Mouse (Mus musculus) heart, postnatal 0 days (tissue): ENCODE data around the gene Cldn1. TPM values are rescaled to one million over a fixed set of nuclear protein-coding genes. Genes with fewer than 3 reads are reported as not detected.

Experiments used
- ATAC-seq: fragments of 200-750 bp; cut with Nextera tagmentation; 2 replicates; pipeline ENCODE4 v1.8.0; 2017; ENCODE audit warnings: low read depth, moderate number of reproducible peaks, moderate library complexity; ENCODE audit not compliant: insufficient read depth
- DNase-seq: peaks from one replicate; pipeline ENCODE4 v3.0.0-alpha.2; 2016; ENCODE audit warnings: low spot score
- H3K27ac ChIP-seq: fragments of 300-500 bp; sonication (generic); 2 replicates; pipeline ENCODE4 v1.5.1; 2014; ENCODE audit warnings: low read depth, mild to moderate bottlenecking
- H3K27me3 ChIP-seq: fragments of 300-500 bp; sonication (generic); 2 replicates; pipeline ENCODE4 v1.6.1; 2014; ENCODE audit warnings: low read length, mixed read lengths; ENCODE audit not compliant: control insufficient read depth, insufficient read depth
- H3K36me3 ChIP-seq: fragments of 300-500 bp; sonication (generic); replicated peaks from 2 replicates; pipeline ENCODE4 v1.6.1; 2014; ENCODE audit warnings: low read length, mixed read lengths; ENCODE audit not compliant: control insufficient read depth, insufficient read depth
- H3K4me1 ChIP-seq: fragments of 300-500 bp; sonication (generic); 2 replicates; pipeline ENCODE4 v1.6.1; 2014; ENCODE audit warnings: antibody characterized with exemption; ENCODE audit not compliant: control insufficient read depth, insufficient read depth
- H3K4me2 ChIP-seq: fragments of 300-500 bp; sonication (generic); 2 replicates; pipeline ENCODE4 v1.6.1; 2014; ENCODE audit warnings: low read depth, mild to moderate bottlenecking, low read length, moderate library complexity
- H3K4me3 ChIP-seq: fragments of 300-500 bp; sonication (generic); 2 replicates; pipeline ENCODE4 v1.5.1; 2014; ENCODE audit warnings: low read depth, low read length
- H3K9ac ChIP-seq: fragments of 300-500 bp; sonication (generic); replicated peaks from 2 replicates; pipeline ENCODE4 v1.6.1; 2014; ENCODE audit warnings: low read depth, low read length, mixed read lengths
- H3K9me3 ChIP-seq: fragments of 300-500 bp; sonication (generic); replicated peaks from 2 replicates; pipeline ENCODE4 v1.6.1; 2016; ENCODE audit warnings: low read length; ENCODE audit not compliant: control insufficient read depth
- CTCF ChIP-seq: IDR thresholded peaks from 2 replicates; pipeline ENCODE4 v1.5.1; 2016; ENCODE audit warnings: antibody characterized with exemption, control low read depth, low read depth
- EP300 ChIP-seq: IDR thresholded peaks from 2 replicates; pipeline ENCODE4 v1.6.1; 2016; ENCODE audit warnings: antibody characterized with exemption, low read depth
- WGBS: fragments of 180-500 bp; shearing (Covaris S2); extraction: QIAGEN DNeasy Blood & Tissue Kit; methylation state at CpG from one replicate; pipeline ENCODE4 v1.1.7; 2014; 5-methylcytosine and 5-hydroxymethylcytosine counted together
- polyA plus RNA-seq: library from polyadenylated mRNA; unstranded; fragments of >200 nt; fragmentation: Nextera tagmentation; extraction: Ambion mirVana; gene quantifications from 2 replicates; pipeline ENCODE4 v1.2.1, GENCODE M21; 2015
- total RNA-seq: library from RNA; depleted of rRNA; stranded (reverse); fragments of >200 nt; gene quantifications from 2 replicates; pipeline ENCODE4 v1.2.3, GENCODE M21; 2014; ENCODE audit warnings: low replicate concordance; rRNA removed

The Cldn1 gene
- total RNA-seq, result 0.66 and 2.2 TPM in 2 replicates
- 0.11 and 0.21 TPM in 2 replicates for polyA plus RNA-seq

DNA sequence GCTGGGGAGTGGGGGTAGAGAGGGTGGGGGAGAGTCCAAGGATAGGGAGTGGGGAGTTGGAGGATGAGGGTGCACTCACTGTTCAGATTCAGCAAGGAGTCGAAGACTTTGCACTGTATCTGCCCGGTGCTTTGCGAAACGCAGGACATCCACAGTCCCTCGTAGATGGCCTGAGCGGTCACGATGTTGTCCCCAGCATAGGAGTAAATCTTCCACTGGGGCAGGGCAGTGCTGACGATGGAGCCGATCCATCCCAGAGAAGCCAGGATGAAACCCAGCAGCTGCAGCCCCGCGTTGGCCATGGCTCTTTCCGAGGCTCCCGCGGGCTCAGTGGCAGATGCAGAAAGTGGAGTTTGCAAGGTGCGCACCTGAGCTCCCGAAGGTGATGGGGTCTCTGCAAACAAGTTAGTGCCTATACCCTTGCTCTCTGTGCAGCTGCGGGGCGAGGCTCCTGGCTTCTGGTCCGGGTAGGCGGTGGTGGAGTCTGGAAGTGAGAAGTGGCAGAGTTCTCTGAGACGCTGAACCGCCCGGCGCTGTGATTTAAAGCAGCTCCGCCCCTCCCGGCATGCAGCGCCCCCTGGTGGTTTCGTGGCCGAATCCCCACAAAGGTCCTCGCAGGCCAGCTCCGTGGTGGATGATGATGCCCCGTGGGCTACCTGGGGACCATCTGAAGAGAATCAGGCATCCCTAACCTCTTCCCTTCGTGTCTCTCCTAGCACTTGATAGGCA lies at the start of gene Cldn1:
Cldn1 (minus strand) TSS at position 517 of the 729 bp plus-strand sequence.
- ATAC-seq, result peak; percentile 68
- no peaks in the 10 kb centered on the region for H3K9me3 ChIP-seq

DNA sequence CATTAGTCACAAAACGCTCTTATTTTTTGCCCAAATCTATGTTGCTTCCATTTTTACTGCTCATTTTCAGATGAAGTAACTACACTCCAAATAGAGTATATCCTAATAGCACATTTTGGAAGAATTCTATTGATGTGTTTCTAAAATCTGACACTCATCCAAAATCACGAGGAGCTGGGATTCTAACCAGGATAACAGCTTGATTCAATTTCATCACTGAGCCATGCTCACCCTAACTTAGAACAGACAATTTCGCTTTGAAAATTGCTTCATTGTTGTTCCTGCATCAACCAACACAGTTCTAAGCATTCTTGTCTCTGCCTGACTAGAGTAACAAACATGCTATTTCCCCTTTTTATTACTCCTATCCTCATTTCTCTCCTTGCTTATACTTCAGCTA lies 47.0 kb upstream of the Cldn1 start:
- no peaks in the 10 kb centered on the region for H3K36me3 ChIP-seq
- no peak overlapping the region for H3K27ac ChIP-seq
- TF ChIP-seq EP300 (no peak), CTCF (no peak)
- ATAC-seq (no peak), DNase-seq (no peak)
- H3K9ac ChIP-seq, result no peak overlapping the region
- H3K4me1 ChIP-seq, result no peaks in the 10 kb centered on the region
- no peaks in the 10 kb centered on the region for H3K9me3 ChIP-seq
- no peak overlapping the region for H3K4me2 ChIP-seq
- H3K4me3 ChIP-seq, result no peak overlapping the region
- no peaks in the 10 kb centered on the region for H3K27me3 ChIP-seq
- 74% methylated on average over 3 of the region's 3 CpGs for WGBS

More for the DNA sequence above, at the start of gene Cldn1:
- peak within 1 kb of the TSS; percentile 32 for H3K4me3 ChIP-seq
- H3K36me3 ChIP-seq, result no peaks in the 10 kb centered on the region
- WGBS, result 4% methylated on average over 33 of the region's 33 CpGs
- 0 out of 2 replicates have a peak, but pooled peaks cover 3% of the 10 kb centered on the region for H3K4me1 ChIP-seq
- TF ChIP-seq CTCF (peak; percentile 81), EP300 (no peak)
- peak within 1 kb of the TSS; percentile 58 for H3K4me2 ChIP-seq
- peak; percentile 75 for DNase-seq
- H3K27me3 ChIP-seq, result no peaks in the 10 kb centered on the region
- H3K9ac ChIP-seq, result no peak within 1 kb of the TSS
- no peak within 1 kb of the TSS for H3K27ac ChIP-seq

DNA sequence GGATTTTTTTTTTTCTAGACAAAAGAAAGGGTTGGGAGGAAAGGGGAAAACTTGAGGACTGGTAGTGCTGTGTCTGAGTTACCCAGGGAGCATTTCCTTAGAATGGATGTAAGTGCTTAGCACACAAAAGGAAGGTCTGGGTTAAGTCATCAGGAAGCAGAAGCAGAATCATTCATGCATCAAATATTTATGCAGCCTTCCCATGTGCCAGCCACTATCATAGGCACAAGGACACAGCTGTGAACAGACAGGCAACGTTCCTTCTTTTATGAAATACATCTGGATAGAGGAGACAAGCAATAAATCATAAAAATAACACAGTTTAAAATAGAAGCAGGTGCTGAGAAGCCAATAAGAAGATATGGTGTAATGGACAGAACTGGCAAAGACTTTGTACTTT lies 32.4 kb upstream of the Cldn1 start:
- 46% methylated on average over 1 of the region's 1 CpGs for WGBS
- Histone ChIP-seq H3K36me3 (no peaks in the 10 kb centered on the region), H3K27me3 (no peaks in the 10 kb centered on the region), H3K4me1 (no peaks in the 10 kb centered on the region), H3K9me3 (no peaks in the 10 kb centered on the region), H3K4me2 (no peak overlapping the region), H3K27ac (no peak overlapping the region), H3K4me3 (no peak overlapping the region), H3K9ac (no peak overlapping the region)
- DNase-seq (no peak), ATAC-seq (no peak)
- no peak for TF ChIP-seq CTCF
- TF ChIP-seq EP300, result no peak

DNA sequence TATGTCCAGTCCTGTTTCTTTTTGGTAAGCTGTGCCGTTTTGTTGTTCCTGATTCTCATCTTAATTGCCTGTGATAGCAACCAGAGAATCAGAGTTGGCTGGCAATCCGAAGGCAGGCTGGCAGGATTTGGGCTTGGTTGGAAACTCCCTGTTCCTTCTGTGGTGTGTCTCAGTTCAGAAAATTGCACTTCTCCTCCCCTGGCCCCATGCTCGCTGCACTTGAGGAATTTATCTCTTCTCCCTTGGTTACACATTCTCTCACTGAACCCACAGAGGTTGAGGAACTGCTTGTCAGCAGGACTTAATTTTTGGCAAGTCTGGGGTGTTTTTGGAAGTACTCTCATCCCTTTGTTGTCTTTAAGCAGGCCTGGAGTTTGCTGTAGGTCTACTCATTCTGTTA lies 29.3 kb upstream of the Cldn1 start:
- TF ChIP-seq CTCF (no peak), EP300 (no peak)
- DNase-seq (no peak), ATAC-seq (no peak)
- H3K27ac ChIP-seq, result no peak overlapping the region
- no peaks in the 10 kb centered on the region for H3K9me3 ChIP-seq
- H3K36me3 ChIP-seq, result no peaks in the 10 kb centered on the region
- H3K27me3 ChIP-seq, result no peaks in the 10 kb centered on the region
- H3K4me1 ChIP-seq, result no peaks in the 10 kb centered on the region
- H3K4me2 ChIP-seq, result no peak overlapping the region
- H3K4me3 ChIP-seq, result no peak overlapping the region
- WGBS, result 34% methylated on average over 3 of the region's 3 CpGs
- no peak overlapping the region for H3K9ac ChIP-seq

DNA sequence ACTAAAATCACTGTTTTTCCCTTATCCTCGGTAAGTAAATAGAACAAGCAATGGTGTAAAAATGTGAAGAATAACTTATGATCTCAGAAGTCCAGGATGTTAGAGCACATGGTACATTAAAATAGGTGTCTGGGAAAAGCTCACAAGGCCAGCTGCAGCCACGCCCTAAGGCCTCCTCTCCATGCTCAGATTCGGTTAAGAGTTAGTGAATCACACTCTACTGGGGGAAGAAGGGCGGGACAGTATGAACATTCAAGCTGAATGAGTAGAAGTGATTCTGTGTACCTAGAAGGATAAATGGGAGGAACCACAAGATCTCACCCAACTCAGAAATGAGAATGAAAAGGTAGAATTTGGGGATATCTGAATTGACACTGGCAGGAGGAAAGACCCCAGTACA lies 28.9 kb upstream of the Cldn1 start:
- no peak overlapping the region for H3K9ac ChIP-seq
- no peaks in the 10 kb centered on the region for H3K9me3 ChIP-seq
- TF ChIP-seq EP300, result no peak
- no peak for TF ChIP-seq CTCF
- no peak overlapping the region for H3K27ac ChIP-seq
- ATAC-seq (no peak), DNase-seq (no peak)
- H3K27me3 ChIP-seq, result no peaks in the 10 kb centered on the region
- 68% methylated on average over 4 of the region's 4 CpGs for WGBS
- no peaks in the 10 kb centered on the region for H3K36me3 ChIP-seq
- H3K4me3 ChIP-seq, result no peak overlapping the region
- H3K4me1 ChIP-seq, result no peaks in the 10 kb centered on the region
- H3K4me2 ChIP-seq, result no peak overlapping the region

DNA sequence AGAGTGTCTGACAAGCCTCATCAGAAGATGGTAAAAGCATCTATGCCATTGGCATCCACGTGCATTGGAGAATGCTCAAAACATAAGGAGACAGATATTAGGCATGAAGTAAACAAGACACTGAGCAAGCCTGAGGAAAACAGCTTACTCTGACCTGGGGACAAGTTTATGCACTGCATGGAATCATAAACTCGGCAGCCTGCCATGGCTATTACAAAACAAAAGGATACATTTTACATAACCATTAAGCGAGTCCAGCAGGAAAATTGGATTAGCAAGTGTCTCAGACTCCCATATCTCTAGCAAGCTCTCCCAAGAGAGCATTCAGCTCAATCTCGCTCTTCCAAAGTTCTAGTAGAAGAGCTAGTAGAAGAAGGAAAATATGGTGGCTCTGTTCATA lies 19.3 kb upstream of the Cldn1 start:
- no peak overlapping the region for H3K27ac ChIP-seq
- no peak overlapping the region for H3K4me2 ChIP-seq
- no peak for ATAC-seq
- no peaks in the 10 kb centered on the region for H3K27me3 ChIP-seq
- H3K4me1 ChIP-seq, result no peaks in the 10 kb centered on the region
- H3K9me3 ChIP-seq, result no peaks in the 10 kb centered on the region
- H3K9ac ChIP-seq, result no peak overlapping the region
- TF ChIP-seq EP300 (no peak), CTCF (no peak)
- no peak for DNase-seq
- H3K36me3 ChIP-seq, result no peaks in the 10 kb centered on the region
- no peak overlapping the region for H3K4me3 ChIP-seq
- WGBS, result 61% methylated on average over 4 of the region's 4 CpGs
